Mouse (Mus musculus) lung, embryonic 14.5 days (tissue): ENCODE measurements around the gene Gatad1. TPM values are rescaled to one million over a fixed set of nuclear protein-coding genes. Genes with fewer than 3 reads are reported as not detected.

Experiments
- ATAC-seq: fragments of 200-750 bp; cut with Nextera tagmentation; 2 replicates; pipeline ENCODE4 v1.8.0; 2017; ENCODE audit warnings: mild to moderate bottlenecking, moderate TSS enrichment, moderate library complexity; ENCODE audit not compliant: insufficient read depth
- DNase-seq: peaks from one replicate; pipeline ENCODE4 v3.0.0-alpha.2; 2015
- H3K27ac ChIP-seq: fragments of 300-500 bp; sonication (generic); 2 replicates; pipeline ENCODE4 v1.5.1; 2014; ENCODE audit warnings: low read depth, mild to moderate bottlenecking, moderate library complexity
- H3K27me3 ChIP-seq: fragments of 300-500 bp; sonication (generic); 2 replicates; pipeline ENCODE4 v1.6.1; 2014; ENCODE audit warnings: low read length, control low read depth; ENCODE audit not compliant: insufficient read depth
- H3K36me3 ChIP-seq: fragments of 300-500 bp; sonication (generic); 2 replicates; pipeline ENCODE4 v1.6.1; 2014; ENCODE audit warnings: control low read depth; ENCODE audit not compliant: insufficient read depth
- H3K4me1 ChIP-seq: fragments of 300-500 bp; sonication (generic); 2 replicates; pipeline ENCODE4 v1.6.1; 2014; ENCODE audit warnings: antibody characterized with exemption, control low read depth; ENCODE audit not compliant: insufficient read depth
- H3K4me2 ChIP-seq: fragments of 300-500 bp; sonication (generic); 2 replicates; pipeline ENCODE4 v1.6.1; 2014; ENCODE audit warnings: mild to moderate bottlenecking
- H3K4me3 ChIP-seq: fragments of 300-500 bp; sonication (generic); 2 replicates; pipeline ENCODE4 v1.5.1; 2014; ENCODE audit warnings: low read depth, low read length
- H3K9ac ChIP-seq: fragments of 300-500 bp; sonication (generic); 2 replicates; pipeline ENCODE4 v1.6.1; 2014
- H3K9me3 ChIP-seq: fragments of 300-500 bp; sonication (generic); 2 replicates; pipeline ENCODE4 v1.6.1; 2016; ENCODE audit warnings: low read depth, low read length, control low read depth
- CTCF ChIP-seq: IDR thresholded peaks from 2 replicates; pipeline ENCODE4 v1.5.1; 2016; ENCODE audit warnings: antibody characterized with exemption, low read depth
- whole genome bisulfite sequencing: fragments of 180-500 bp; shearing (Covaris S2); extraction: QIAGEN DNeasy Blood & Tissue Kit; methylation state at CpG from one replicate; pipeline ENCODE4 v1.1.7; 2014; 5-methylcytosine and 5-hydroxymethylcytosine counted together
- polyA plus RNA-seq: library from polyadenylated mRNA; unstranded; fragments of >200 nt; fragmentation: Nextera tagmentation; extraction: Ambion mirVana; gene quantifications from 2 replicates; pipeline ENCODE4 v1.2.1, GENCODE M21; 2014

Gene Gatad1
- polyA plus RNA-seq, 1 experiment from 2014 or later, result 82.6 TPM

DNA sequence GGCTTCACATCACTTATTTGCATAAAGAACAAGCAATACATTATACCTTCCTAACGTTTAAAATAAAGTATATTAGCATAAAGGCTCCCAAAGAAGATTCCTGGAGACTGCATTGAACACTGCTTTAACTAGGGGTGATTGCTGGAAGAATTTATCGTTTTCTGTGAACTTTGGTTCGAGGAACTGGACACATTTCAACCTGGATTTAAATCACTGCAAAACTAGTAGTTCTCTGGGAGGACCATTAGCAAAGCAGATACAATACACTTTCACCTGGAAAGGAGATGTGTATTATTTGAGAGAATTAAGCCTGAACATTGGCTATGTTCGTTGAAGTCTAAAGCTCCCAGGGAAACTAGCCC is 8.2 kb downstream of the Gatad1 start:
- no peak for ATAC-seq
- TF ChIP-seq CTCF, result no peak
- no peak overlapping the region for H3K4me2 ChIP-seq
- WGBS, result 75% methylated on average over 4 of the region's 4 CpGs
- H3K9me3 ChIP-seq, result no peaks in the 10 kb centered on the region
- no peak overlapping the region for H3K27ac ChIP-seq
- no peak for DNase-seq
- H3K36me3 ChIP-seq, result peaks cover 16% of the 10 kb centered on the region
- H3K27me3 ChIP-seq, result no peaks in the 10 kb centered on the region
- no peak overlapping the region for H3K4me3 ChIP-seq
- H3K9ac ChIP-seq, result no peak overlapping the region
- no peaks in the 10 kb centered on the region for H3K4me1 ChIP-seq

DNA sequence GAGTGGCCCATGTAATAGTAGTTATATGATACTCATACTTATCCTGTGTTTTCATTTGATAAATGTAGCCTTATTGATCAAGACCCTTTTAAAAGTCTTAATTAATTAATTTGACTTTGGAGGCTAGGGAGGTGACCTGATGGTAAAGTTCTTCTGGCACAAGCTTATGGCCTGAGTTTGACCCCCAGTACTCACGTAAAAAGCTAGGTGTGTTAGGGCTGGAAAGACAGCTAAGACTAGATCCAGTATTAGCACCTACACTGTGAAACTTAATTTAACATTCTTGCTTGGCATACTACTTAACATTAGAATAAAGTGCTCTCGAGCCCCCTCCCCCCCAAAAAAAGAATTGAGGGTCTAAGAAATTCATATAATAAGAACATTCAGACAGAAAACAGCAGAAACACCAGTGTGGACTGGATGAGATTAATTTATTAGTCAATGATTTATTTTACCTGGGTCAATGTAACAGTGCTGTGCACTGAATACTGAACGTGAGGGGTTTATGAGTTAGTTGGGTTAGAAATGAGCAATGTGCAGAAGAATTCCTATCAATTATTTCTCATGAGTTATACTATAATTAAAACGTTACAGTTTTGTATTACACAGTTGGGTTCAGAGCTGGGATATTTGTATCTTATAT is 8.7 kb downstream of the Gatad1 start:
- H3K9me3 ChIP-seq, result no peaks in the 10 kb centered on the region
- no peak overlapping the region for H3K9ac ChIP-seq
- no peaks in the 10 kb centered on the region for H3K4me1 ChIP-seq
- TF ChIP-seq CTCF, result no peak
- H3K27ac ChIP-seq, result no peak overlapping the region; the same call in 1 of the 2 replicates
- H3K36me3 ChIP-seq, result peaks cover 20% of the 10 kb centered on the region
- H3K4me2 ChIP-seq, result peak overlapping the region; percentile 79
- ATAC-seq (peak; percentile 36; the same call in 1 of the 2 replicates), DNase-seq (no peak)
- WGBS, result 46% methylated on average over 4 of the region's 4 CpGs
- H3K27me3 ChIP-seq, result no peaks in the 10 kb centered on the region
- peak overlapping the region; percentile 96; the same call in 1 of the 2 replicates for H3K4me3 ChIP-seq

DNA sequence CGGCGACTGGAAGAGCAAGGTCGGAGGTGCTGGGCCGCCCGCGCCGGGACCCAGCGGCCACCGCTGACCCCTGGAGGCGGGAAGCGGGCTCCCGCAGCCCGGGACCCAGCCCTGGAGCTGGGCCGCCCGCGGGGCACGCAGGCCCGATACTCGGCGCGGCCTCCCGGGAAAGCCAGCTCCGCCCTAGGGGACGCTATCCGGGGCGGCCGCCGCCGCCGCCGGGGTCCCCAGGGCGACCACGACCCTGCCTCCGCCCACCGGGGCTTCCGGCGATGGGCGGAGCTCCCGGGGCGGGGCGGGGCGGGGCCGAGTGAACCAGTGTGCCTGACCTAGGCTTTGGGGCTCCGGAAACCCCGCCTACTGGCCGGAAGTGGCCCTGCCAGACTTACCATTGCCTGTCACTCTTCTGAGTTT is 9.3 kb downstream of the Gatad1 start:
- H3K27me3 ChIP-seq, result no peaks in the 10 kb centered on the region
- peak; percentile 30; the same call in 1 of the 2 replicates for TF ChIP-seq CTCF
- peak; percentile 96 for ATAC-seq
- H3K4me3 ChIP-seq, result peak overlapping the region; percentile 96
- no peaks in the 10 kb centered on the region for H3K4me1 ChIP-seq
- peak overlapping the region; percentile 88 for H3K9ac ChIP-seq
- no peaks in the 10 kb centered on the region for H3K9me3 ChIP-seq
- WGBS, result under 1% methylated on average over 32 of the region's 46 CpGs
- peak overlapping the region; percentile 79 for H3K4me2 ChIP-seq
- peak overlapping the region; percentile 95 for H3K27ac ChIP-seq
- DNase-seq, result peak; percentile 95
- H3K36me3 ChIP-seq, result peaks cover 25% of the 10 kb centered on the region

DNA sequence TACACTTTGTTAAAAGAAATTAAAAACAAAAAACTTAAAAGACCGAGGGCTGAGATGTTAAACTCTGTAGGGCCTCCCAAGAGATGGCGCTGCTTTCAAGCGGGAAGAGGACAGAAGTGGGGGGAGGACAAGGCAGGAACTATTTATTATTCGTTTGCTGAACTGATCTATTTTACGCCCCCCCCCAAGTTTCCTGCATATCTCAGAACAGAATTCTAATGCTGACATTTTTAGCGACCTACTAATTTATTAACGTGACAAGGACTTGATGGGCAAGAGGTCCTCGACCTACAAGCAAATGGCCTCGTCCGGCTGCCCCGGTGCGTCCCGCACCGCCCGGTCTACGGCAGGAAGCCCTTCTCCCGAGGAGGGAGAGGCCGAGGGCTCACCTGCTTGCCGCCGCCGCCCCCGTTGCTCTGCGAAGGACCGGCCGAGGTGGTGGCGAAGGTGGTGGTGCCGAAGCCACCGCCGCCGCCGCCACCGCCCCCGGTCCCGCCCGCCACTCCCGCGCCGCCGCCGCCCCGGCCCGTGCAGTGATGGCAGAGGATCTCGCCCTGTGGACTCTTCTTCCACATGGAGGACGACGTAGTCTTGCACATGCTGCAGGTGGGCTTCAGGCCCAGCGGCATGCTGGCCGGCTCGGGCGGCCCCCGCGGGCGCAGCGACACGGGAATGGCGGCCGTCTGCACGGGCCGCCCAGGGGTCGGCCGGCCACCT is 9.8 kb downstream of the Gatad1 start:
- peak overlapping the region; percentile 95 for H3K27ac ChIP-seq
- H3K36me3 ChIP-seq, result peaks cover 29% of the 10 kb centered on the region
- peak; percentile 61 for TF ChIP-seq CTCF
- peak; percentile 79 for DNase-seq
- H3K4me3 ChIP-seq, result peak overlapping the region; percentile 96
- 0% methylated on average over 35 of the region's 60 CpGs for WGBS
- H3K9me3 ChIP-seq, result no peaks in the 10 kb centered on the region
- peak; percentile 56 for ATAC-seq
- peak overlapping the region; percentile 79 for H3K4me2 ChIP-seq
- no peaks in the 10 kb centered on the region for H3K27me3 ChIP-seq
- peak overlapping the region; percentile 88 for H3K9ac ChIP-seq
- no peaks in the 10 kb centered on the region for H3K4me1 ChIP-seq

DNA sequence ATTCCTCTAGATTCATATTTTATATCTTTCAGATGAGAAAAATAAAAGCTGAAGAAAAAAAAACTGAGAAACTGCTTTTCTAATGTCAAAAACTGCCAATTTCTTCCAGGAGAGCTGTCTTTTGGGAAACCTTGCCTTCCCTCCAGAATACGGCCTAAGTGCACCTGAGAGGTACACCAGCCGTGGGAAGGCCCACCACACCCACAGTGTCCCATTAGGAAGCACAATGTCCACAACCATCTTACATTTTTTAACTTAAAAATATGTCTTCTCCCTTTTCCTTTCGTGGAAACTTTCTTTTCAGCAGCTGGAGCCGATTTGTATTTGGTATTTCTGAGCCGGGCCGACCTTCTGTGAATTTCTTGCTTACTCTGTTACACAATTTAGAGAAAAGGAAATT is 10.4 kb downstream of the Gatad1 start:
- no peak overlapping the region for H3K27ac ChIP-seq
- ATAC-seq, result no peak

DNA sequence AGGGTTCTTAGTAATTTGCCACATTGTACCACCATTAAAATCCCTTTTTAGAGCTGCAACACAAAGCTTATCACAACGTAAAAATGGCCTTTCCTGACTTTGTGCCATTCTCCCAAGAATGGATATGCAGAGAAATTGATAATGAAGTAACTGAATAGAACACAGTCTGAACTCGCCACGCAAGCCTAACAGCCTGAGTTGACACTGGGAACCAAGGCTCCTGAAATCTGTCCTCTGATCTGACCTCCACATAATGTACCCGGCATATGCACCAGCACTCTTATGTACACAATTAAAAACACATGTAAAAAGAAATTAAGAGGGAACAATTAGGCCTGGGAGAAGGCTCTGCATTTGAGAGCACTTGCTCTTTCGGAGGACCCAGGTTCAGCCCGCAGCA is 11.7 kb downstream of the Gatad1 start:
- Histone ChIP-seq H3K27me3 (no peaks in the 10 kb centered on the region), H3K4me1 (no peaks in the 10 kb centered on the region), H3K9me3 (no peaks in the 10 kb centered on the region), H3K36me3 (peaks cover 46% of the 10 kb centered on the region), H3K9ac (0 out of 2 replicates have a peak overlapping the region, but pooled peaks have one; percentile 20), H3K4me2 (0 out of 2 replicates have a peak overlapping the region, but pooled peaks have one; percentile 2), H3K27ac (no peak overlapping the region), H3K4me3 (no peak overlapping the region; the same call in 1 of the 2 replicates)
- no peak for TF ChIP-seq CTCF
- ATAC-seq (no peak), DNase-seq (no peak)
- 79% methylated on average over 6 of the region's 6 CpGs for WGBS

More for the DNA sequence above, 10.4 kb downstream of the Gatad1 start:
- DNase-seq, result no peak
- H3K4me1 ChIP-seq, result no peaks in the 10 kb centered on the region
- H3K9ac ChIP-seq, result peak overlapping the region; percentile 88
- no peak for TF ChIP-seq CTCF
- H3K4me3 ChIP-seq, result peak overlapping the region; percentile 96
- WGBS, result 19% methylated on average over 6 of the region's 6 CpGs
- no peaks in the 10 kb centered on the region for H3K9me3 ChIP-seq
- H3K36me3 ChIP-seq, result peaks cover 35% of the 10 kb centered on the region
- H3K27me3 ChIP-seq, result no peaks in the 10 kb centered on the region
- H3K4me2 ChIP-seq, result peak overlapping the region; percentile 79

DNA sequence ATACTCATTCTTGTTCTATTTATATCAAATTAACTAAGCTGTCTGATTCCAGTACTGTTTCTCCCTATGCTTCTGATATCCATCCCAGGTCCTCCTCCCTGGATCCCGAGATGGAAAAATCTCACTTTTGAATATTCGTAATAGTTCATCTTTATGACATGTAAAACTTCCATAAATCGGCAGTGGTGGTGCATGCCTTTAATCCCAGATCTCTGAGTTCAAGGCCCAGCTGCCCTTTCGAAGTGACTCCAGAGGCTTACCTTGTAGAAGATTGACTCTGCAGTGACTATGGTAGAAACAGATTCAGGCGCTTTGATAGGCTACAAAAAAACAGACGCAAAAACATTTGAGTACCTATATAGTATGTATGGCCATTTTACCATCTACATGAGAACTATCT is 12.4 kb downstream of the Gatad1 start:
- Histone ChIP-seq H3K9ac (no peak overlapping the region), H3K9me3 (no peaks in the 10 kb centered on the region)

More for the DNA sequence above, 12.4 kb downstream of the Gatad1 start:
- H3K27ac ChIP-seq, result no peak overlapping the region
- ATAC-seq (no peak), DNase-seq (no peak)
- no peak overlapping the region for H3K4me3 ChIP-seq
- H3K4me2 ChIP-seq, result no peak overlapping the region
- peaks cover 50% of the 10 kb centered on the region for H3K36me3 ChIP-seq
- H3K27me3 ChIP-seq, result no peaks in the 10 kb centered on the region
- no peak for TF ChIP-seq CTCF
- 91% methylated on average over 6 of the region's 6 CpGs for WGBS
- no peaks in the 10 kb centered on the region for H3K4me1 ChIP-seq
